8 mouse cellular contexts compared by ENCODE assay signal in the genomic region with DNA sequence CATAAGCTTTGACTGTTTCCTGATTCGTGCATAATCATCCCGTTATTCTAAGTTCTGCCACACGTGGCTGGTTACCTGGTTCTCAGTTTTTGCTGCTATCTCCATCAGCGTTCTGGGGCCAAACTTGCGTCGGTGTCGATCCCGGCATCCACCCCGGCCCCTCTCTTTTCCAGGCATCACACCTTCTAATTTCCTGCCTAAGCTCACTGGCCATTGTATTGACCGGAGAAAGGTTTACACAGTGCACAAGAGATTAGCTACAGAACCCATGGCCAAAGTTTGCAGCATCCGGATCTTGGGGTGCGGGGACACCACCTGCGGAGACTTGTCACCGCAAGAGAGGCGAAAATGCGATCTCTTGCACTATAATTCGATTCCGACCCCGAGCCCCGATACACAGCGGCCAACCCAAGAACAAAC. TPM values are rescaled to one million over a fixed set of nuclear protein-coding genes. Genes with fewer than 3 reads are reported as not detected.
DNase-seq lines count a peak whose midpoint lies in the region; ATAC-seq lines count a peak whose summit lies in the region.

No protein-coding gene starts in this region.

- peak overlapping the region; percentile 98 for H3K4me2 ChIP-seq in limb, embryonic 15.5 days
- peak overlapping the region; percentile 99 for H3K4me2 ChIP-seq in stomach, embryonic 16.5 days (ENCODE audit: low read depth, low read length)

- peak overlapping the region; percentile 98 for H3K4me3 ChIP-seq in limb, embryonic 15.5 days
- peak overlapping the region; percentile 76 for H3K4me3 ChIP-seq in stomach, embryonic 16.5 days (replicated peaks; ENCODE audit: low read length)

- intact Hi-C loops in left cerebral cortex, postnatal 4 days (cut with DNase I), result no loop called here

- H3K27ac ChIP-seq in limb, embryonic 15.5 days, result peak overlapping the region; percentile 84
- H3K27ac ChIP-seq in stomach, embryonic 16.5 days (ENCODE audit: low read length), result peak overlapping the region; percentile 80

- ATAC-seq in limb, embryonic 15.5 days (ENCODE audit: insufficient number of reproducible peaks, low FRiP score, low TSS enrichment, low read depth), result no peak
- ATAC-seq in stomach, embryonic 16.5 days (ENCODE audit: insufficient read depth, low FRiP score), result no peak

- peaks cover 13% of the 10 kb centered on the region for H3K36me3 ChIP-seq in limb, embryonic 15.5 days
- peaks cover 5% of the 10 kb centered on the region for H3K36me3 ChIP-seq in stomach, embryonic 16.5 days (ENCODE audit: control insufficient read depth, insufficient read depth, low read length)

- WGBS in limb, embryonic 15.5 days, result under 1% methylated on average over 21 of the region's 21 CpGs
- WGBS in stomach, embryonic 16.5 days, result 0% methylated on average over 21 of the region's 21 CpGs

- DNase-seq in embryo, embryonic 9.5 days (ENCODE audit: extremely low spot score), result peak; percentile 74
- no peak for DNase-seq in embryo, embryonic 10.5 days (ENCODE audit: low spot score)
- DNase-seq in thymus, postnatal 25 days, result peak; percentile 33
- no peak for DNase-seq in thymus, postnatal 36 days
- DNase-seq in left cerebral cortex, postnatal 4 days, result no peak
- no peak for DNase-seq in gastrocnemius, adult 18-20 months (ENCODE audit: low spot score)

- no peaks in the 10 kb centered on the region for H3K27me3 ChIP-seq in limb, embryonic 15.5 days
- H3K27me3 ChIP-seq in stomach, embryonic 16.5 days (ENCODE audit: control insufficient read depth, insufficient read depth, low read length), result no peaks in the 10 kb centered on the region

- no peaks in the 10 kb centered on the region for H3K9me3 ChIP-seq in limb, embryonic 15.5 days
- no peaks in the 10 kb centered on the region for H3K9me3 ChIP-seq in stomach, embryonic 16.5 days (replicated peaks; ENCODE audit: control insufficient read depth, low read length)

- H3K9ac ChIP-seq in limb, embryonic 15.5 days, result peak overlapping the region; percentile 95
- peak overlapping the region; percentile 92 for H3K9ac ChIP-seq in stomach, embryonic 16.5 days (ENCODE audit: low read length)

- peaks cover 42% of the 10 kb centered on the region for H3K4me1 ChIP-seq in limb, embryonic 15.5 days
- peaks cover 28% of the 10 kb centered on the region for H3K4me1 ChIP-seq in stomach, embryonic 16.5 days (ENCODE audit: control insufficient read depth, insufficient read depth, low read length)

RNA-seq across cellular contexts. Expression of a gene that starts 0.3 kb away (rescaled TPM):
- polyA plus RNA-seq in limb, embryonic 15.5 days (2015; fragmentation: Nextera tagmentation; extraction: Ambion mirVana), result 20.4 and 23.9 TPM in 2 replicates
- polyA plus RNA-seq in stomach, embryonic 16.5 days (2015; fragmentation: Nextera tagmentation; extraction: Ambion mirVana), result 20.5 and 20.8 TPM in 2 replicates
- total RNA-seq in left cerebral cortex, postnatal 4 days (2021), result 10 to 100 TPM; 26.0 to 27.0 TPM
- 1 to 10 TPM; 5.9 to 6.5 TPM for total RNA-seq in gastrocnemius, adult 18-20 months (2021)

RNA-seq across cellular contexts. Expression of a gene that starts 23.1 kb away (rescaled TPM):
- 24.8 and 26.9 TPM in 2 replicates for polyA plus RNA-seq in limb, embryonic 15.5 days (2015; fragmentation: Nextera tagmentation; extraction: Ambion mirVana)
- 28.1 and 33.0 TPM in 2 replicates for polyA plus RNA-seq in stomach, embryonic 16.5 days (2015; fragmentation: Nextera tagmentation; extraction: Ambion mirVana)
- total RNA-seq in left cerebral cortex, postnatal 4 days (2021), result 100 to 1,000 TPM in 1 of 2 experiments, 10 to 100 TPM in 1; 95.0 to 101 TPM
- total RNA-seq in gastrocnemius, adult 18-20 months (2021), result 10 to 100 TPM in 1 of 2 experiments, 1 to 10 TPM in 1; 9.1 to 11.1 TPM

RNA-seq across cellular contexts. Expression of a gene that starts 23.1 kb away (rescaled TPM):
- polyA plus RNA-seq in limb, embryonic 15.5 days (2015; fragmentation: Nextera tagmentation; extraction: Ambion mirVana), result 0.60 and 0.62 TPM in 2 replicates
- 0.17 and 0.27 TPM in 2 replicates for polyA plus RNA-seq in stomach, embryonic 16.5 days (2015; fragmentation: Nextera tagmentation; extraction: Ambion mirVana)
- 1 to 10 TPM; 1.8 to 2.0 TPM for total RNA-seq in left cerebral cortex, postnatal 4 days (2021)
- total RNA-seq in gastrocnemius, adult 18-20 months (2021), result under 1 TPM; 0.31 to 0.41 TPM

RNA-seq across cellular contexts. Expression of a gene that starts 28.9 kb away (rescaled TPM):
- polyA plus RNA-seq in limb, embryonic 15.5 days (2015; fragmentation: Nextera tagmentation; extraction: Ambion mirVana), result 12.6 and 31.7 TPM in 2 replicates
- 44.0 and 50.7 TPM in 2 replicates for polyA plus RNA-seq in stomach, embryonic 16.5 days (2015; fragmentation: Nextera tagmentation; extraction: Ambion mirVana)
- 100 to 1,000 TPM; 299 to 314 TPM for total RNA-seq in left cerebral cortex, postnatal 4 days (2021)
- total RNA-seq in gastrocnemius, adult 18-20 months (2021), result under 1 TPM; 0.62 to 0.97 TPM

RNA-seq across cellular contexts. Expression of a gene that starts 38.9 kb away (rescaled TPM):
- polyA plus RNA-seq in limb, embryonic 15.5 days (2015; fragmentation: Nextera tagmentation; extraction: Ambion mirVana), result 202 and 230 TPM in 2 replicates
- polyA plus RNA-seq in stomach, embryonic 16.5 days (2015; fragmentation: Nextera tagmentation; extraction: Ambion mirVana), result 113 TPM in 2 replicates
- 100 to 1,000 TPM; 386 to 426 TPM for total RNA-seq in left cerebral cortex, postnatal 4 days (2021)
- total RNA-seq in gastrocnemius, adult 18-20 months (2021), result 10 to 100 TPM; 88.8 to 90.3 TPM

Comparison
In these comparisons a context has a peak if more than half of its experiments do, and no peak if none do; other contexts are left out.
1. DNase-seq: peak in embryo, embryonic 9.5 days (single experiment) and thymus, postnatal 25 days (single experiment); none in embryo, embryonic 10.5 days (single experiment), thymus, postnatal 36 days (0 of 2), left cerebral cortex, postnatal 4 days (single experiment) and gastrocnemius, adult 18-20 months (single experiment).
2. RNA of a gene that starts 23.1 kb away (total RNA-seq): 95.0 to 101 TPM in left cerebral cortex, postnatal 4 days; 9.1 to 11.1 TPM in gastrocnemius, adult 18-20 months; every median in the first group is over 4 times any median in the second.